Mouse (Mus musculus) kidney, postnatal 36 days (tissue): ENCODE data around the gene Apoe.
A peak's percentile ranks its signal among the peaks of the same experiment; 100 is the strongest.

Source experiments
- DNase-seq, 2 experiments: peaks; one replicate each; pipeline ENCODE4 v3.0.0; 2021 to 2022; ENCODE audit warnings: mixed read lengths in 2 of 2

The Apoe gene

GRCm38 (mm10) chr7:19715239-19716054, 16.5 kb upstream of the Apoe start, which contains the start of gene Tomm40:
TSS of gene Tomm40 (minus strand) at chr7:19715438.
- peak; percentile 99 to 100 for DNase-seq

GRCm38 (mm10) chr7:19714836-19715235, 15.8 kb upstream of the Apoe start:
- DNase-seq, result no peak

GRCm38 (mm10) chr7:19713598-19713997, 14.6 kb upstream of the Apoe start:
- no peak for DNase-seq

- DNase-seq, result peak in 1 of 2 experiments; percentile 53
Observed at GRCm38 (mm10) chr7:19713196-19713595, 14.2 kb upstream of the Apoe start.

DNA sequence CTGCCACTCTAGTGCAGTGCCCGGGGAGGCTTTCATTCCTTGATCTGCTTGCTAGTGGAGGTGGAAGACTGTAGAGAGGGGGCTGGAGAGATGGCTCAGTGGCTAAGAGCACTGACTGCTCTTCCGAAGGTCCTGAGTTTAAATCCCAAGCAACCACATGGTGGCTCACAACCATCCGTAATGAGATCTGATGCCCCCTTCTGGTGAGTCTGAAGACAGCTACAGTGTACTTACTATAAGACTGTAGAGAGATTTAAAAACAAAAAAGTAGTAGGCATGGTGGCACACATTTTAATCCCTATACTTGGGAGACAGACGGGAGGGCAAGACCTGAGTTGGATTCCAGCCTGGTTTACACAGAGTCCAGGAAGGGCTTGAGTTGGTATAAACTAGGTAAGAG, 13.4 kb upstream of the Apoe start:
- DNase-seq, result peak in 1 of 2 experiments; percentile 37

GRCm38 (mm10) chr7:19710650-19711049, 11.7 kb upstream of the Apoe start:
- no peak for DNase-seq

DNA sequence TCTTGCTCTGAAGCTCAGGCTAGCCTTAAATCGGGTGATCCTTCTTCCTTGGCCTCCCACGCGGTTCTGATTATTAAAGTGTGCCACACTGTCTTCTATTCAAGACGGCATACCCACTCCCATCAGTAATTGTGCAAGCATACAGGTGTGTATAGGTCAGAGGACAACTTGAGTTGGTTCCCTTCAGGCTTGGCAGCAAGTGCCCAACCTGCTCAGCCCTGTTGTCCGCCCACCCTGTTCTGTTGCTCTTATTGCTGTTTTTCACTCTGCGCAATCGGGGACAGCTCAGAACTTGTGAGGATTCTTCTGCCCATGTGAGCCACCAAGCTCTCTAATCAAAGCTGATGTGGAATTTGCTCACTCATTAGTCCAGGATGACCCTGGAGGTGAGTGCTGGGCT, 6.3 kb upstream of the Apoe start:
- no peak for DNase-seq

DNA sequence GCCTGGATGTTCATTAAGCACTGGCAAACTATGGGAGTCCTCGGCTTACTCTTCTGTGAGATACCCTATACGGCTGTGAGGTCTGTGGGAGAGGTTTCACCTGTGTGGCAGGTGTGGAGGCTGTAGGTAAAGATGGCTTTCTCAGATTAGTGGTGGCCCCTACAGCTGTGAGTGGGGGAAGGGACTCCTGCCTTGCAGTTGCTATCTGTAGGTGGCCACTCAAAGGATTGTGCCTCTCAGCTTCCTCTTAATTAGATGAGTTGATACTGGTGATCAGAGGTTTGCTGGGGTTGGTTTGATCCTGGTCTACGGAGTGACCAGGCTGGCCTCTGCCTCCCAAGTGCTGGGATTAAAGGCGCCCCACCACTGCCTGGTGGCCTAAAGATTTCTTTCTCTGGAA, 5.5 kb upstream of the Apoe start:
- DNase-seq, result no peak

GRCm38 (mm10) chr7:19702859-19703555, 4.0 kb upstream of the Apoe start:
- no peak for DNase-seq

DNA sequence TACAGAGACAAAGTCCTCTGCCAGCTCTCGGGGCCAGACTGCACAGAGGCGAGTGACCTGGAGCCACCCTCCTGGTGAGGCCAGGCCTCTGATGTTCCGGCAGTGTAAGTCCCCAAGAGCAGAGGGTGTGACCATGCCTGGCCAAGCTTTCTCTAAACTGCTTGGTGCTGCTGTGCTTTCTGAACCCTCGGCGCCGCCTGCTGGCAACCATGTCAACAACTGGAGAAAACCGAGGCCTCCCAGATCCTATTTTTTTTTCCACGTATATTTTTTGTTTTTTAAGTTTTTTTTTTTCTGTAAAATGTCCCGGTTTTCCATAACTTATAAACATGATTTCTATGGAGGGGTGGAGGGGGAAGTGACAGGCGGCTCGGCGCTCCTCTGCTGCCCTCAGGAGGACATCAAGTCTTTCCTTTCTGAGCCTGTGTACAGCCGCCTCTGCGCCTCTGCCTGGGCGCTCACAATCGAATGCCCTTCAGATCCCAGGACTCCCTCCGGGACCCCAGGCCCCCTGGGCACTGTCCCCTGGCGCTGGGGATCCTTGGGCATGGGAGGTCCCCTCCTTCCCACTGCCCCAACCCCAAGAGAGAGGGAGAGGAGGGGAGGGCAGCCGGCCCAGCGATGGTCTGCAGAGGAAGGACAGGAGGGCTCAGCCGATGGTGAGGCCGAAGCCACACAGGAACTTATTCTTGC, 2.2 kb upstream of the Apoe start:
- peak; percentile 88 to 93 for DNase-seq

DNA sequence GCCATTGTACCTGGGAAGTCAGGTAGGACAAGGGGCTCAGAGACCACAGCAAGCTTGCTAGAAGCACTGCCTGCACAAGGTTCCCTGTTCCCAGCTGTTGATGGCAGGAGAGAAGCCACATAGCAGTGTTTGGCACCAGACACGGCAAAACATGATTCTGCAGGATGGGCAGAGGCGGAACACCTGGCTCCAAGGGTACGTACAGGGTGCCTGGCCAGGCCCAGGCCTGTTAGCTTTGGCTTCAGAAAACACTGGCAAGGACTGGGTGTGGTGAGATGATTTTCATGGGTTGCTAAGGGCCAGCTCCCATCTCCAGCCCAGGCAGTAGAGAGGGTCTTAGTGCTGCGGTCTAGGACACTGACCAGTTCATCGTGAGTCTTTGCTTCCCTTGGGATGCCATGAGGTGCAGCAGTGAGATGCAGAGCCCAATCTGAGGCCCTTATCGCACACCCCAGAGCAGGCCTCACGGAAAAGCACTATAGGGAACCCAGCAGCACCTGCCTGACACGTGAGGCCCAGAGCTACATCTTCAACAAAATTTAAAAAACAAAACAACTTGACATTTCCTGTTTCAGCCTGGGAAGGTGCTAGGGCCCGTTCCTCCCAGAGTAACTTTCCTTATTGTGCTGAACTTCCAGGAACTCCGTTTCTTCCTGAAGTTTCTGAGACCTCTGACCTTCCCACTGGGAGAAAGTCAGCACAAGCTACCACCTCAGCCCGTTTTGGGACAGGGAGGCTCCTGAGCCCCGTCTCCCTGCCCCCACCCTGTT, 1.5 kb upstream of the Apoe start:
- DNase-seq, result no peak

GRCm38 (mm10) chr7:19699827-19700148, 800 bp upstream of the Apoe start:
- DNase-seq, result no peak

GRCm38 (mm10) chr7:19697949-19698906, 760 bp downstream of the Apoe start:
- peak; percentile 45 to 66 for DNase-seq

DNA sequence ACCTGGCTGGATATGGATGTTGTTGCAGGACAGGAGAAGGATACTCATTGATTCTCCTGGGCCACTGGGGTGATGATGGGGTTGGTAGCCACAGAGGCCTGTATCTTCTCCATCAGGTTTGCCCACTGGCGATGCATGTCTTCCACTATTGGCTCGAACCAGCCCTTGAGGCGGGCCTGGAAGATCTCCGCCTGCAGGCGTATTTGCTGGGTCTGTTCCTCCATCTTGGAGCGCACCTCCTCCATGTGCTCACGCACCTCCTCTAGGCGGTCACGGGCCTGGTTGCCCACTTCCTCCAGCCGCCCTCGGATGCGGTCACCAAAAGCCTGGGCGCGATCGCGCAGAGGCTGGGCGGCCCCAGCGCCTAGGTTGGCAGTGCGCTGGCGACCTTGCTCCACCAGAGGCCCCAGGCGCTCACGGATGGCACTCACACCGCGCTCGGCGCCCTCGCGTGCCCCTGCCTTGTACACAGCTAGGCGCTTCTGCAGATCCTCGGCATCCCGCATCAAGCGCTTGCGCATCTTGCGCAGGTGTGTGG, 2.6 kb downstream of the Apoe start:
- no peak for DNase-seq

- no peak for DNase-seq
Observed at GRCm38 (mm10) chr7:19695881-19696280, 3.1 kb downstream of the Apoe start.

- no peak for DNase-seq
Observed at GRCm38 (mm10) chr7:19695213-19695594, 3.8 kb downstream of the Apoe start.

DNA sequence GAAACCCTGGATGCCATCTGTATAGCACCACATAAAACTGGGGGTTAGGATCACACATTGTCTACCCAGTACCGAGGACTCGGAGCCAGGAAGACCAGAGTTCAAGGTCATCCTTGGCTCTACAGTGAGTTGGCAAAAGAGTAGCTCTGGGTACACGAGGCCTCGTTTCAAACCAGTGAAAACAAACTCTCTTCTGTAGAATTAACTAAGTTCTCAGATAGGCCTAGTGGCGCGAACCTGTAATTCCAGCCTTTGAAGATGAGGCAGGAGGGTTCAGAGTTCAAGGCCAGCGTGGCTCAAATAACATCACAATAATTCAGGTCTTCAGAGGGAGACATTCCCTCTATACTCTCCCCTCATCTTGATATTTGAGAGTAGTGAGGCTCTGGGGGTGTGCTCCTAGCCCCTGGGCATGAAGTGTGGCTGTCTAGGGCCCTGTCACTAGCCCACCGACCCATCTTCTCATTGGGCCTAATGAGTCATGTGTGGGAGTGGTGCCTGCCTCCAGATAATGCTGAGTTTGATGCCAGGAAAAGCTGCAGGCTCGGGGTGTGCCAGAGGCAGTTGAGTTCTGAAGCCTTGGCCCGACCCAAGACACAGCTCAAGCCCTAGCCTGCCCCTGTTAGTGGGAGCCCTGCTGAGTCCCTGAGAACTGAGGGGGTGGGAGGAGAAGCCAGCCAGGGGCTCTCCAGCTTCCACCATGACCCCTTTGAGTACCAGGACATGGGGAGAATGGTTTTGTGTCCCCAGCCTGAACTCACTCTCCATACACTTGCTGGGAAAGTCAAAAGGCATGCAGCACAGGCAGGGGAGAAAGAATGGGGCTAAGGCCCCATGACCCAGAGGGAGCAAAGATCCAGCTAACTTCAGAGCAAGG, 4.4 kb downstream of the Apoe start:
- no peak for DNase-seq

- DNase-seq, result peak; percentile 56 to 64
Observed at GRCm38 (mm10) chr7:19693421-19693820, 5.6 kb downstream of the Apoe start.

GRCm38 (mm10) chr7:19691873-19692865, 6.8 kb downstream of the Apoe start, which contains the start of gene Apoc1:
TSS of gene Apoc1 (minus strand) at chr7:19692660.
- DNase-seq, result peak in 1 of 2 experiments; percentile 48
